Mouse (Mus musculus): ENCODE data around the gene Rpp21.

- TF ChIP-seq EP300 (IDR thresholded peaks at IDR 0.05; ENCODE audit: insufficient read depth, low read depth, low read length) (no peak), POLR2A (IDR thresholded peaks at IDR 0.05; ENCODE audit: insufficient read depth, low read length) (no peak)
Observed at GRCm38 (mm10) chr17:36245741-36246140, 12.1 kb downstream of the Rpp21 start.

Data from ES-Bruce4 (cell line).